Mouse (Mus musculus) natural killer cell, adult 2 months (primary cell): ENCODE data around the gene Ptgir.

Source experiments
- DNase-seq, 2 experiments: peaks; one replicate each; pipeline ENCODE4 v3.0.0; 2022; ENCODE audit warnings: low spot score in 2 of 2

Ptgir gene

DNA sequence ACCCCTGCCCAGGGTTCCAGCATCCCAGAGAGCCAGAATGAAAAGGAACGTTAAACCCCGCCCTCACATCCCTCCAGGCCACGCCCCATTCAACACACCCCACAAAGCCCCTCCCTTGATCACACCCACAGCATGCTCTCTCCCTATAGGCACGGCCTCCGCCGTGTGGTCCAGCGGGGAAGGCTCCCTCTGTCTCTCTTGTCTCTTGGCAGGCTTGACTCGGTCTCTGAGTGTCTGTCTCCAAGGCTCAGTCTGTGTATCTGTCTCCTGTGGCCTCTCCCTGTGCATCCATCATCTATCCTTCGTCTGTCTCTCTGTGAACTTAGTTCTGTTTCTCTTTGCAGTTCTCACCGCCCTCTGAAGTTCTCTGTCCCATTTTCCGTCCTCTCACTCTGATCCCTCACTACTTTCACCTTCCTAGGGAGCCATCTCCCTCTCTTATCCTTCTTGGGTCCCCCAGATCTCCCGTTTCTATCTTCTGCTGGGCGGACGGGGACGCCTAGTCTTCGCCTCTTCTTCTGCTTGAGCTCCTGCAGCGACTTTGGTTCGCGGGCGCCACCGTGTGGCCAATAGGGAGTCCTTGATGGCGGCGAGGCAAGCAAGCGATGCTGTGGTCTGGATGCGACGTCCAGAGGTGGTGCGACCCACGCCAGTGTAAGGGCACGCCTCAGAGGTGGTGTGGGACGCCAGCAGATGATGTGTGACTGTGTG lies 14.5 kb upstream of the Ptgir start, which contains the start of gene Gng8:
TSS of gene Gng8 (plus strand) at position 146 of the 711 bp plus-strand sequence.
- peak; percentile 73 to 81 for DNase-seq

DNA sequence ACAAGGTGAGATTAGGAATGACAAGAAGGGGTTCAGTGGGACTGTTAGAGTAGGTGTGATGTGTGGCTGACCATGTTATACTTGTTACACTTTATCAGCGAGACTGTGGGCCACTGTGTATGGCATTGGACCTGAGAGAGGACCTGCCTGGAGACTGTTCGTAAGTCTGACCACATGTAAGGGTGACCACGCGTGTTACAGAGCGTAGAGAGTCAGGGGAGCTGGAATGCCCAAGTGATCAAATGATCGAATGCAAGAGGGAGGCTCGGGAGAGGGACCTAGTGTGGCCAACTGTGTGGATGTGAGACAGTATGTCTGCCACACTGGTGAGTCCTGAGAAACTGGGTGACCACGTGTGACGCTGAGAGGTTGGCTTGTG lies 13.9 kb upstream of the Ptgir start:
- DNase-seq, result no peak

DNA sequence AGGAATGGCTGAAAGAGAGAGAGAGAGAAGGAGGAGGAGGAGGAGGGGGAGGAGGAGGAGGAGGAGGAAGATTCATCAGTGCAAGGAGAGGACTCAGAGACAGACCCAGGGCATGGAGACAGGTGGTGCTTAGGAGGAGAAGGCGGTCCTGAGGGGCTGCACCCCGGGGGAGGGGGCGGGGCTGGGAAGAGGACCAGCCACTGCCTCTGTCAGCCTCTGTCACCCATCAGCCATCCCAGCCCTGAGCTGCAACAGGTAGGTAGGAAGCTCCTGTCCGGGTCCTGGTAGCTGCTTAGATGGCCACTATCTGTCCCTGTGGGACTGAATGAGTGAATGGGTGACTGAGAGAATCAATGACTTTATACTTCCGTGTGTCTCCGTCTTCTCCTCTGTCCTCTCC lies 12.7 kb upstream of the Ptgir start:
- DNase-seq, result no peak

- DNase-seq, result no peak
Measured at GRCm38 (mm10) chr7:16894279-16894678, 12.0 kb upstream of the Ptgir start.

GRCm38 (mm10) chr7:16895000-16895399 lies 11.3 kb upstream of the Ptgir start:
- DNase-seq, result peak; percentile 43 to 59

DNA sequence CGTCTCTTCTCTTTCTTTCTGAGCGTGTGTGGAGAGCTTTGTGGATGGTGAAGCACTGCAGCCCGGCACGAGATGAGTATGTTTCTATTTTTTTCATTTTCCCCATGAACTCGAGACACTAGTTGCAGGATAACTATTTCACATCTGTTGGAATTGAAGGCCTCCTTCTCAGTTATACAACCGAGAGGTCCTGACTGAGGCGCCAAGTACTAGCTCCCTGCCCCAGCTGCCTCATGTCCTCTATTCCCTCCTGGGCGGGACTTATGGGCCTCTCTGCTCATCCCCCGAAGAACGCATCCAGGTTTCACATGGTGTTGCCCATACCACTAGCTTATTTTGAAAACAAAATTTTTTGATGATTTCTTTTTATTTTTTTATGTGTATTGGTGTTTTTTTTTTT lies 10.8 kb upstream of the Ptgir start:
- no peak for DNase-seq

DNA sequence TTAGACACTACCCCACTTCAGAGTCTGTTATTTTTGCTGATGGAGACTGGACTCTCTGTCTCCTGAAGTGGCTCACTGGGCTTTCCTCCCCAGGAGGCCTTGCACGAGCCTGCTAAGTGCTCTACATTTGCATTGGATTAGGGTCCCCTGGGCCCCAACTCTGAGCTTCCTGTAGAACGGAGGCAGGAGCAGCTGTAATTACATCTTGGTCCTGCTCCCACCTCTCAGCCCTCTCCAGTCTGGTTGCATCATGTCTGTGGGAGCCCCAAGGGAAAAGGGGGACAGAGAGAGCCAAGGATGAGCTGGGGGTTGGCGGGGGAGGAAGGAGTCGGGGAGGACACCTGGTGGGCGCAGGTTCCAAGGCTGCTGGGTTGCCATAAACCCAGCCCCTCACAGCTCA lies 5.8 kb upstream of the Ptgir start:
- no peak for DNase-seq

- no peak for DNase-seq
Measured at GRCm38 (mm10) chr7:16903439-16903955, 2.8 kb upstream of the Ptgir start.

DNA sequence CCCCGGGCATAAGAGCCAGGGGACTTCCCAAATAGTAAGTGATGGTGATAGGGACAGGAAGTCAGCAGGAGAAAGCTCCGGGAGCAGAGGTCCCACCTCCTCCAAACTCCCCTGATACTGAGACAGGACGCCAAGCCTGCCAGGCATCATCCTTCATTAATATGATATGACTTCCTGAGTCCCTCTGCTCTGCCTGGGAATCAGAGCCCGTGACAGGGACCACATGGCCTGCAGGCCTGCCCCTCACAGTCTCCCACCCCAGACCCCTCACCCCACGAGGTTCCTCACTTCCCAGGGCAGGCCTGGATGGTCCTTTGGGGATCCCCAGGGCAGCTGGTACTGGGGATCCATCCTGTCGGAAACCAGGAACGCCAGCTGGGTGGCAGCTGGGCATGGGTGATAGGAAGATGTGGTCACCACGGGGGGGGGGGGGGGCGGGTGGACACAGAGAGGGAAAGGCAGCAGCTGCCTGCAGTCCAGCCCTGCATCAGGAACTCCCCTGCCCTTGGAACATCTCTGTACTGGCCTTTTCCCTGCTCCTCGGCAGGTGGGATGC lies 2.1 kb upstream of the Ptgir start:
- no peak for DNase-seq

DNA sequence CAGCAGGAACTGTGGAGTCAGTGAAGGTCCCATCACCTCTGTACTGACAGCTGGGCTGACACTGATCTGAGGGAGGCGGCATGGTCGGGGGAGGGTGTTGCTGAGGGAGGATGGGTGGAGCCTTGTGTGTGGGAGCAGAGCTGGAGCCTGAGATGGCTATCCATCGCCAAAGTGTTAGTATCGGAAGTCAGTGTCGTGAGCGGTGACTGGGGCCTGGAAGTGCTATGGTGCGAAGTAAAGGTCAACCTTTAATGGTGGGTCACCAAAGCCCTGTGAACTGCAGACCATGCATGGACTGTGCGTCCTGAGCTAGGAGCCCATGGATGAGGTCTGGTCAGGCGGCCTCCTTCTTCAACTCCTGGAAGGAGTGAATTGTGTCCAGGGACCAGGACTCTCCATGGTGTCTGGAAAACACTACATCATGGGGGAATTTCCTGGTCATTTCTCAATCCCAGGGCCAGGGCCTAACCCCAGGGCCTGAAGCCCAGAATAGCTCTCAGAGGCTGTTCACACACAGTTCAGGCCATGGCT lies 734 bp upstream of the Ptgir start:
- no peak for DNase-seq

GRCm38 (mm10) chr7:16906889-16907559 lies 734 bp downstream of the Ptgir start:
- DNase-seq, result no peak

- DNase-seq, result no peak
Measured at GRCm38 (mm10) chr7:16907842-16908241, 1.6 kb downstream of the Ptgir start.

GRCm38 (mm10) chr7:16908367-16908766 lies 2.1 kb downstream of the Ptgir start:
- DNase-seq, result no peak

GRCm38 (mm10) chr7:16908859-16909258 lies 2.6 kb downstream of the Ptgir start:
- DNase-seq, result no peak

DNA sequence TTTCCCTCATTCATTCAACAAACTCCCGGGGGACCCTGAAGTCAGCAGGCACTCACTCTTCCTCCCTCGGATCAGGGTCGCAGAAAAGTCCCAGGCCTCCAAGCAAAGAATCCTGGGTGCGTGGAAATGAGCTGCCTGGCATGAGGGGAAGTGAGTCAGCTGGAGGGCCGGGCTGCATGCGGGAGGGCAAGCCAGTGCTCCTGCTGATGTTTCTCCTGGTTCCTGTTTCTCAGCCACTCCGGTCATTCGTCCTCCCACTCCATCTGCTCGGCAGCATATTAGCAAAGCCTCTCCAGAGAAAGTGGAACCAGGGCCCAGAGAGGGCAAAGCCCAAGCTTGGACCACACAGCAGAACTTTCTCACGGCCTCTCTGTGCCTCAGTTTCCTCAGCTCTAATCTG lies 3.6 kb downstream of the Ptgir start:
- DNase-seq, result no peak

DNA sequence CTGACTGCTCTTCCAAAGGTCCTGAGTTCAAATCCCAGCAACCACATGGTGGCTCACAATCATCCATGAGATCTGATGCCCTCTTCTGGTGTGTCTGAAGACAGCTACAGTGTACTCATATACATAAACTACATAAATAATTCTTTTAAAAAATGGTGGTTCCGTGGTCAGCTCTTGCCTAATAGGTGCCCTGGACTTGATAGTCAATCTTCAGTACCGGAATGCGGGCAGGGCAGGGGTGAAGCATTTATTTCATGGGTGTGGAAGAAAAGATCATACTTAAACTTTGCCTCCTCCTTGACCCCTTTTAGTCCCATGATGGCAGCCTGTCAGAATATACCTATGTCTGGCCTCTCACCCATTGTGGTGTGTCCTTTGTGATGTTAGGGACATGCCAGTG lies 5.6 kb downstream of the Ptgir start:
- no peak for DNase-seq

- no peak for DNase-seq
Measured at GRCm38 (mm10) chr7:16912360-16912759, 6.1 kb downstream of the Ptgir start.

DNA sequence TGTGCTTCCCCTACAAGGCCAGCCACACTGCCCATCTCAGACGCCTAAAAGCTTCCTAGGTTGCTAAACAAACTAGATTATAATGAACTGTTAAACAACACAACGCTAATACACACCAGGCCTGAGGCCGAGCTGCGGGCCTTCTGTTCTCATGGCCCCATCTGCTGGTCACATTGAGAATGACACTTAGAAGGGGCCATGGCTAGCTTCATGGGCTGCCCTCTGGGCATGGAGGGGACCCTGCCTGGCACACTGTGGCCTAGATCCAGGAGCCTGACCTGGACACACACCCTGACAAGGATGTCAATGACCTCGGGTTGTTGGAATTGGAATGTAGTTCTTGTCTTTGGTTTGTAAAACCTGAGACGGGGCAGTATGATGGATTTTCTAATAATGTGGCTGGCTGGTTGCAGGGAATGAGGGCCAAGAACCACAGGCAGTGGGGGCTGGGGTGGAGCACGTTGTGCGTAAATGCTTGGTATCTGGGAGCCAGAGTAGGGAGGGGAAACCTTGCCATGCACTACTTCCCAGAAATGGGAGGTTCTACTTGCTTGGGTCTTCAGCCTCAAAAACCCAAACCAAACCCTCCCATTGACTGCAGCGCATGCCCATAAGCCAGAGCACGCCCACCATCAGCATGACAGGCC lies 7.6 kb downstream of the Ptgir start:
- DNase-seq, result peak; percentile 48 to 70

DNA sequence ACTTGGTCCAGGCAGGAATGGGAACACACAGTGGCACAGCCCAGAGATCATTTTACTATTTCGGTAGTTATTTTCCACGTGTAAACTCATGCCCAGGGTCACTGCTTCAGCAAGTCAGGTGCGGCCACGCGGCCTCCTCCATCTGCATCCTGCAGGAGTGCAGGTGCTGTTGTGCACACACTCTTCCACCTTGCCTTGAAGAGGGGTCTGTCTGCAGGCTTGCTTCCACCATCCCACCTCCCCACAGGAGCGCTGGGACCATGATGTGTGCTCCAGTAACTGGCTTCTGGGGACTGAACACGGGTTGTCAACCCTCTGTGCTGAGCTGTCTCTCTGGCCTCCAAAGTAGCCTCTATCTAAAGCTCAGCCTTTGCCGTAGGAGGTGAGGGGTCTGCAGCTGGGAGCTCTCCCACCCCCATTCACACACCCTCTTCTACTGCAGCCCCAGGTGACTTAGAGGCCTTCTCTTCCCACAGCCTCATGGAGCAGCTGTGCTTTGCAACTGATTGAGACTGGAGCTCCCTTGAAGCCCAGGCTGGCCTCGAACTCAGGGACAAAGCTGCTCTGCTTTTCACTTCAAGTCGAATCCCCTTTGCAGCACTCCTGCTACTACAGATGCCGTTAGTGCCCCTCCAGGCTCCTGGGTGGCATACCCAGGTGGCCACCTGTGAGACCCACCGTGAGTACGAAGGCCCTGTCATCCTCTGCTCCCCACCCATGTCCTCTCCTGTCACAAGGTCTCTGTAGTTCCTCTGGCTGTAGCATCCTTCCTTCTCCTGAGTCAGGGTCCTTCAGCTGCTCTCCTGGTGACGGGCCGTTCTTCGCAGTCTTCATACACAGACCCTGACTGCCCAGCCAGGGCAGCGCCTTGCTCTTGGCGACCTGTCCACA lies 8.4 kb downstream of the Ptgir start:
- no peak for DNase-seq

DNA sequence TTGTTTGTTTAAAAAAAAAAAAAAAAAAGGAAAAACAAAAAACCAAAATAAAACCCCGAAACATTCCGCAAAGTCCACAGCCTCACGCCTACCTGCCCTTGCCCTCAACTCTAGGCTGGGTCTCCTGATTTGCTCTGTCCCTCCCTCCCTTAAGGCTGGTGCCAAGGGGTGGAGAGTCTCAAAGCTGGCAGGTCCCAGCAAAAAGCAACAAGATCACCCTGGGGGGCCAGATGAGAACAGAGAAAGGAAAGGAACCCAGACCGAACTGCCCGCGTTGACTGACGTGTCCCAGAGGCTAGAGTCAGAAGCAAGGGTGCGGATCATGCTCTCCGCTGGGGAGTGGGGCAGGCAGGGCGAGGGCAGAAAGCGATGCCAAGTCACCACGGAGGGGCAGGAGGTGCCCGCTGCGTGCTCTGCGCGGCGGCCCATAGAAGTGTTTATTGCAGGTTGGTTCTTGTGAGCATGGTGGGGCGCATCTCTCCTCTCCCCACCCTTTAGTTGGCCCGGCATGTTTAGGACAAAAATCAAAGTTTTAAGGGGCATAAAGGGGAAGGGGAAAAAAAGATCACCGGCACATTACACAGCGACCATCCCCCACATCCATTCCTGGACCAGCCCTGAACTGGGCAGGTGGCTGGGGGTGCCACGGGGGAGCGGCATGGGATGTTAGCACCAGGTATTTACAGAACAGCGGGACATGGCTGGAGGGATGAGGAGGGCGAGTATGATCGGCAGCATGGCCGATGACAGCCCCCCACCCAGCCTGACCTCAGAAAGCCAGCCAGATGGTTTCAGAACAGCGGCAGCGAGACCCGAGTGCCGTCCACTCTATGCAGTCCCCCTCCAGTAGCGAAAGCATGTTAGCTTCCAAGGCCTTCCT lies 9.4 kb downstream of the Ptgir start:
- DNase-seq, result no peak
